Mouse (Mus musculus) C3H10T1/2 (cell line): ENCODE results near the gene Gm3667. TPM values are rescaled to one million over a fixed set of nuclear protein-coding genes. Genes with fewer than 3 reads are reported as not detected.

Experiments used
- polyA plus RNA-seq, 2 experiments: library from polyadenylated mRNA; unstranded; fragments of >200 nt; fragmentation: generic; extraction: Trizol; gene quantifications; one replicate each; pipeline ENCODE4 v1.2.1; 2012; ENCODE audit warnings: missing spikeins in 2 of 2

Gm3667 gene
- not detected for polyA plus RNA-seq

GRCm38 (mm10) chr14:6889521-6890012 is at the start of gene Gm3667:
Gm3667 (minus strand) TSS chr14:6889962.

GRCm38 (mm10) chr14:6840211-6840610 is 49.6 kb downstream of the Gm3667 start, which contains the start of gene Gm3642:
Gm3642 (minus strand) TSS chr14:6840311.

Other genes with a start within 250 kb of the Gm3667 start
- gene Gm10251, start 205.8 kb downstream of the Gm3667 start, polyA plus RNA-seq = not detected
- gene Gm8050, start 169.7 kb downstream of the Gm3667 start, polyA plus RNA-seq = not detected
- under 1 TPM; 0.01 to 0.41 TPM for gene Gm3636, start 147.6 kb downstream of the Gm3667 start, polyA plus RNA-seq
- gene Gm8362, start 115.6 kb downstream of the Gm3667 start, polyA plus RNA-seq = not detected
- not detected for gene Gm3642, start 49.7 kb downstream of the Gm3667 start, polyA plus RNA-seq
- gene Gm6356, start 83.9 kb upstream of the Gm3667 start, polyA plus RNA-seq = not detected
- gene Gm10406, start 137.5 kb upstream of the Gm3667 start, polyA plus RNA-seq = not detected
- not detected for gene Gm3685, start 155.0 kb upstream of the Gm3667 start, polyA plus RNA-seq
- not detected for gene Gm3696, start 210.7 kb upstream of the Gm3667 start, polyA plus RNA-seq
- gene Gm6676, start 235.4 kb upstream of the Gm3667 start, polyA plus RNA-seq = not detected